Mouse (Mus musculus) liver, embryonic 11.5 days (tissue): ENCODE data around the gene Dhx32. TPM values are rescaled to one million over a fixed set of nuclear protein-coding genes. Genes with fewer than 3 reads are reported as not detected.

Experiments
- ATAC-seq: fragments of 200-750 bp; cut with Nextera tagmentation; replicated peaks from 2 replicates; pipeline ENCODE4 v1.8.0; 2017; ENCODE audit warnings: moderate number of reproducible peaks, mild to moderate bottlenecking, moderate TSS enrichment, moderate library complexity; ENCODE audit not compliant: low FRiP score
- DNase-seq: peaks from one replicate; pipeline ENCODE4 v3.0.0-alpha.2; 2017; ENCODE audit warnings: low spot score
- H3K27ac ChIP-seq: fragments of 300-500 bp; sonication (generic); 2 replicates; pipeline ENCODE4 v1.5.1; 2014; ENCODE audit warnings: mild to moderate bottlenecking, low read depth, low read length, control low read depth
- H3K27me3 ChIP-seq: fragments of 300-500 bp; sonication (generic); replicated peaks from 2 replicates; pipeline ENCODE4 v1.6.1; 2014; ENCODE audit warnings: low read length, mixed read lengths; ENCODE audit not compliant: control insufficient read depth, insufficient read depth
- H3K36me3 ChIP-seq: fragments of 300-500 bp; sonication (generic); 2 replicates; pipeline ENCODE4 v1.6.1; 2014; ENCODE audit warnings: mild to moderate bottlenecking, low read length, moderate library complexity, mixed read lengths; ENCODE audit not compliant: control insufficient read depth, insufficient read depth
- H3K4me1 ChIP-seq: fragments of 300-500 bp; sonication (generic); replicated peaks from 2 replicates; pipeline ENCODE4 v1.6.1; 2014; ENCODE audit warnings: low read length, mixed read lengths; ENCODE audit not compliant: control insufficient read depth, insufficient read depth
- H3K4me2 ChIP-seq: fragments of 300-500 bp; sonication (generic); 2 replicates; pipeline ENCODE4 v1.6.1; 2014; ENCODE audit warnings: mild to moderate bottlenecking, control low read depth, moderate library complexity
- H3K4me3 ChIP-seq: fragments of 300-500 bp; sonication (generic); 2 replicates; pipeline ENCODE4 v1.5.1; 2014; ENCODE audit warnings: low read depth, low read length, control low read depth
- H3K9ac ChIP-seq: fragments of 300-500 bp; sonication (generic); 2 replicates; pipeline ENCODE4 v1.6.1; 2014; ENCODE audit warnings: low read depth, low read length, control low read depth
- H3K9me3 ChIP-seq: fragments of 300-500 bp; sonication (generic); 2 replicates; pipeline ENCODE4 v1.6.1; 2016; ENCODE audit warnings: low read length, inconsistent platforms, mixed read lengths; ENCODE audit not compliant: control insufficient read depth
- WGBS: fragments of 180-500 bp; shearing (Covaris S2); extraction: QIAGEN DNeasy Blood & Tissue Kit; methylation state at CpG from one replicate; pipeline ENCODE4 v1.1.7; 2014; 5-methylcytosine and 5-hydroxymethylcytosine counted together
- polyA plus RNA-seq: library from polyadenylated mRNA; unstranded; fragments of >200 nt; fragmentation: Nextera tagmentation; extraction: Ambion mirVana; gene quantifications from 2 replicates; pipeline ENCODE4 v1.2.1, GENCODE M21; 2014

The Dhx32 gene
- polyA plus RNA-seq, 1 experiment from 2014 or later: 22.6 TPM

- no peak overlapping the region for H3K9ac ChIP-seq
- 61% methylated on average over 6 of the region's 6 CpGs for WGBS
- no peaks in the 10 kb centered on the region for H3K4me1 ChIP-seq
- no peak overlapping the region for H3K27ac ChIP-seq
- no peak overlapping the region for H3K4me3 ChIP-seq
- no peaks in the 10 kb centered on the region for H3K9me3 ChIP-seq
- no peak overlapping the region for H3K4me2 ChIP-seq
- H3K36me3 ChIP-seq: no peaks in the 10 kb centered on the region
- H3K27me3 ChIP-seq: no peaks in the 10 kb centered on the region
- ATAC-seq (no peak), DNase-seq (no peak)
Observed at GRCm38 (mm10) chr7:133781583-133781982, 943 bp downstream of the Dhx32 start.

DNA sequence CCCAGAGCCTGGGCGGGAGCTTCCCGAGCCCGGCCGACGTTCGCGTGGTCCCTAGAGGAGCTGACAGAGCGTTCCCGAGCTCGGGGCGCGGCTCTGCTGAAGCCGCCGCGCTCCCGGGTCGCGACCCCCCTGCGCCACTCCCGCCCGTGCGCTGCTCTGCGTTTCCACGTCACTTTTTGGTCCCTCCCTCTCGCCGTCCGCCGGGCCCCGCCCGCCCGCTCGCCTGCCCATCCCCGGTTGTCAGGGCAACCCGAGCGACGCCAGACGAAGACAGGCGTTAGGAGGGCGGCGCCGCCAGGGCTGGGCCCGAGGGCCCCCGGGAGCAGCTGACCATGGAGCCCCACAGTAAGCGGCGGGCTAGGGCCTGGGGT lies 5.9 kb downstream of the Dhx32 start, which contains the start of gene Fank1:
TSS of gene Fank1 (plus strand) at position 236 of the 371 bp plus-strand sequence.
- peak within 1 kb of the TSS; percentile 77 for H3K4me3 ChIP-seq
- H3K36me3 ChIP-seq: no peaks in the 10 kb centered on the region
- no peaks in the 10 kb centered on the region for H3K27me3 ChIP-seq
- DNase-seq (peak; percentile 92), ATAC-seq (peak; percentile 97)
- under 1% methylated on average over 44 of the region's 45 CpGs for WGBS
- H3K27ac ChIP-seq: no peak within 1 kb of the TSS; the same call in 1 of the 2 replicates
- H3K4me2 ChIP-seq: peak within 1 kb of the TSS; percentile 91
- H3K9me3 ChIP-seq: no peaks in the 10 kb centered on the region
- peaks cover 6% of the 10 kb centered on the region for H3K4me1 ChIP-seq
- peak within 1 kb of the TSS; percentile 81 for H3K9ac ChIP-seq

- Histone ChIP-seq H3K9me3 (no peaks in the 10 kb centered on the region), H3K27me3 (no peaks in the 10 kb centered on the region), H3K36me3 (no peaks in the 10 kb centered on the region), H3K4me3 (peak overlapping the region; percentile 77), H3K4me1 (peaks cover 6% of the 10 kb centered on the region), H3K4me2 (peak overlapping the region; percentile 91), H3K9ac (peak overlapping the region; percentile 81), H3K27ac (no peak overlapping the region; the same call in 1 of the 2 replicates)
- DNase-seq: no peak
- 4% methylated on average over 38 of the region's 38 CpGs for WGBS
- peak; percentile 81 for ATAC-seq
Observed at GRCm38 (mm10) chr7:133775796-133776625, 6.5 kb downstream of the Dhx32 start.

DNA sequence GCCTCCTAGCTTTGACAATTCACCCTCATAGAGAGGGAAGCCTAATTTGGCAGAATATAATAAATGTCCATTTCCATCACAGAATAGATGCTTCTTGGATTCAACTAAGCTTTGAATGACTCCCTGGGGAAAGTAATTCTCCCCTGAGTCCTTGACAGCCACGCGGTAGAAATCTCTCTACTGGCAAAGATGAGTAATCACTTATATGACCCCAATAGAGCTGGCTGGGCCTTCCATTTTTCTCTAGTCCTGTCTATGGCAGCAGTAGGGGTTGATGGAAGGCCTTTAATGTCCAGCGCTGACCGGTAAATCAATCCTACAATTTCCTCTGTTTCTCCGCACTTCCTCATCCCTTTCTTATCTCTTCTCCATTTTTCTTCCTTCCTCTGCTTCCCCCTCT lies 7.3 kb downstream of the Dhx32 start:
- no peak overlapping the region; the same call in 1 of the 2 replicates for H3K4me2 ChIP-seq
- H3K9me3 ChIP-seq: no peaks in the 10 kb centered on the region
- 50% methylated on average over 5 of the region's 5 CpGs for WGBS
- H3K4me1 ChIP-seq: peaks cover 6% of the 10 kb centered on the region
- H3K27me3 ChIP-seq: no peaks in the 10 kb centered on the region
- no peak overlapping the region for H3K27ac ChIP-seq
- ATAC-seq (no peak), DNase-seq (no peak)
- no peaks in the 10 kb centered on the region for H3K36me3 ChIP-seq
- no peak overlapping the region for H3K9ac ChIP-seq
- H3K4me3 ChIP-seq: no peak overlapping the region

DNA sequence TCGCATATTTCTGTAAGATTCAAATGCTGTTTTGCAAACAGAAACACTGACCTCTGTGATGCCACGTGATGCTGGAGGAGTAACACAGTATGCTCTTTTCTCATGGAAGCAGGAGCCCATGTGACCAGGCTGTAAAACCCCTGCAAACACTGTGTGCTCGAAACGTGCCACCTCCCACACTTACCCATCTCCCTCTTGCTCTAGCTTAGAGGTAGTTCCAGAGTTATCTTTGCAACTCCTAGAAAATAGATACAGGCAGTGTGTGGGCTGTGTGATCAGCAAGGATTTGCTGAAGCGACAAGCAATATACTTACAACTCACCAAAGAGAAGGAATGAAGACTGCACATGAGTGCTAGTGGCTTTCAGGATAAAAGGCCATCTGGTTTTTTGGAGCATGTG lies 14.0 kb downstream of the Dhx32 start:
- WGBS: 74% methylated on average over 5 of the region's 5 CpGs
- ATAC-seq: no peak
- Histone ChIP-seq H3K4me2 (no peak overlapping the region), H3K9ac (no peak overlapping the region), H3K4me3 (no peak overlapping the region), H3K9me3 (no peaks in the 10 kb centered on the region), H3K4me1 (no peaks in the 10 kb centered on the region), H3K36me3 (no peaks in the 10 kb centered on the region), H3K27me3 (no peaks in the 10 kb centered on the region), H3K27ac (no peak overlapping the region)
- DNase-seq: no peak

GRCm38 (mm10) chr7:133768027-133768426 lies 14.5 kb downstream of the Dhx32 start:
- no peak for DNase-seq
- H3K36me3 ChIP-seq: no peaks in the 10 kb centered on the region
- no peaks in the 10 kb centered on the region for H3K9me3 ChIP-seq
- no peak overlapping the region for H3K9ac ChIP-seq
- WGBS: 82% methylated on average over 4 of the region's 4 CpGs
- no peak overlapping the region for H3K27ac ChIP-seq
- no peak overlapping the region for H3K4me2 ChIP-seq
- no peaks in the 10 kb centered on the region for H3K27me3 ChIP-seq
- no peaks in the 10 kb centered on the region for H3K4me1 ChIP-seq
- no peak for ATAC-seq
- H3K4me3 ChIP-seq: no peak overlapping the region

- H3K4me1 ChIP-seq: no peaks in the 10 kb centered on the region
- H3K4me2 ChIP-seq: no peak overlapping the region
- WGBS: 93% methylated on average over 13 of the region's 13 CpGs
- DNase-seq (no peak), ATAC-seq (no peak)
- no peak overlapping the region for H3K9ac ChIP-seq
- H3K9me3 ChIP-seq: no peaks in the 10 kb centered on the region
- H3K27me3 ChIP-seq: no peaks in the 10 kb centered on the region
- H3K36me3 ChIP-seq: no peaks in the 10 kb centered on the region
- no peak overlapping the region for H3K4me3 ChIP-seq
- no peak overlapping the region for H3K27ac ChIP-seq
Observed at GRCm38 (mm10) chr7:133765849-133766243, 16.7 kb downstream of the Dhx32 start.

GRCm38 (mm10) chr7:133765240-133765848 lies 17.2 kb downstream of the Dhx32 start:
- DNase-seq: no peak
- Histone ChIP-seq H3K27me3 (no peaks in the 10 kb centered on the region), H3K36me3 (no peaks in the 10 kb centered on the region), H3K9me3 (no peaks in the 10 kb centered on the region), H3K4me3 (no peak overlapping the region), H3K4me1 (no peaks in the 10 kb centered on the region), H3K4me2 (no peak overlapping the region), H3K27ac (no peak overlapping the region), H3K9ac (no peak overlapping the region)
- WGBS: 75% methylated on average over 10 of the region's 10 CpGs
- ATAC-seq: no peak

DNA sequence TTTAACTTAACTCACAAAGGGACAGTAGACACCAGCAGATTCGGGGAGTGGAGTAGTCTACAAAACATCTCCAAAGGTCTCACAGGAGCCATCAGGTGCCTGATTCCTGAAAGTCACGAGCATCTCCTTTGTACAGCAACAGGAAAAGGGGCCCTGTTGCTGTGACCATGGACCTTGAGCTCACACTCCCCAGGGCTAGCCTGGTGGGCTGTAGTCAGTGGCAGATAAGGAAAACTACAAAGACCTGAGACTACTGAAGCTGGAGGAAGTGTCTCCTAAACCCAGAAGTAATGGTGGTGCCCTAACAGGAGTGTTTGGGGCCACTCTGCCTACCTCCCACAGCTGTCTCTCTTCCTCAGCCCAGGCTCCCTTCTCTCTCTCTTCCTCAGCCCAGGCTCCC lies 18.1 kb downstream of the Dhx32 start:
- no peak overlapping the region for H3K4me2 ChIP-seq
- H3K9me3 ChIP-seq: no peaks in the 10 kb centered on the region
- no peaks in the 10 kb centered on the region for H3K27me3 ChIP-seq
- no peak overlapping the region for H3K27ac ChIP-seq
- no peak overlapping the region for H3K4me3 ChIP-seq
- H3K36me3 ChIP-seq: no peaks in the 10 kb centered on the region
- ATAC-seq (no peak), DNase-seq (no peak)
- H3K4me1 ChIP-seq: no peaks in the 10 kb centered on the region
- WGBS: 62% methylated on average over 2 of the region's 2 CpGs
- no peak overlapping the region for H3K9ac ChIP-seq
